25 mouse cellular contexts compared by ENCODE assay signal in genomic region chr13:23964909-23965308, GRCm38 (mm10). TPM values are rescaled to one million over a fixed set of nuclear protein-coding genes. Genes with fewer than 3 reads are reported as not detected.
"Had no signal": no experiment of that assay in that cellular context is flagged by ENCODE, and none has a peak within 500 bp of the region (broad histone marks: within the 10 kb centered on the region; RNA-seq: fewer than 3 reads in every experiment).

No protein-coding gene starts in this region.

- H3K9me3 ChIP-seq: neural tube, embryonic 12.5 days; neural tube, embryonic 13.5 days; neural tube, embryonic 15.5 days; stomach, embryonic 15.5 days had no signal

- DNase-seq: retina, postnatal 1 day; right cerebral cortex, adult 18-20 months; right cerebral cortex, postnatal 14 days; right cerebral cortex, postnatal 4 days; spleen, adult 18-20 months; thymus, adult 18-20 months; thymus, adult 2 months; thymus, postnatal 14 days; thymus, postnatal 25 days; thymus, postnatal 36 days; thymus, postnatal 4 days had no signal

- H3K4me3 ChIP-seq: neural tube, embryonic 12.5 days; neural tube, embryonic 13.5 days; neural tube, embryonic 15.5 days; stomach, embryonic 15.5 days had no signal

- H3K4me2 ChIP-seq: neural tube, embryonic 12.5 days; neural tube, embryonic 13.5 days; neural tube, embryonic 15.5 days; stomach, embryonic 15.5 days had no signal

- H3K27me3 ChIP-seq: neural tube, embryonic 12.5 days; neural tube, embryonic 13.5 days; neural tube, embryonic 15.5 days; stomach, embryonic 15.5 days had no signal

- H3K27ac ChIP-seq: neural tube, embryonic 12.5 days; neural tube, embryonic 13.5 days; neural tube, embryonic 15.5 days; stomach, embryonic 15.5 days; stomach, postnatal 0 days had no signal

- H3K36me3 ChIP-seq: neural tube, embryonic 12.5 days; neural tube, embryonic 13.5 days; neural tube, embryonic 15.5 days; stomach, embryonic 15.5 days had no signal

- H3K4me1 ChIP-seq: neural tube, embryonic 12.5 days; neural tube, embryonic 13.5 days; neural tube, embryonic 15.5 days; stomach, embryonic 15.5 days had no signal

- H3K9ac ChIP-seq: neural tube, embryonic 12.5 days; neural tube, embryonic 13.5 days; neural tube, embryonic 15.5 days; stomach, embryonic 15.5 days had no signal

RNA-seq across cellular contexts. Expression of gene Scgn, which starts 26.1 kb away (rescaled TPM):
- total RNA-seq: neutrophil, adult 5-6 weeks had no signal
- polyA plus RNA-seq: spleen, adult 2 months; urinary bladder, adult 2 months had no signal

RNA-seq across cellular contexts. Expression of gene Hist1h2aa, which starts 30.6 kb away (rescaled TPM):
- total RNA-seq: neutrophil, adult 5-6 weeks had no signal
- polyA plus RNA-seq: neural tube, embryonic 12.5 days; neural tube, embryonic 13.5 days; neural tube, embryonic 14.5 days; neural tube, embryonic 15.5 days; small intestine, adult 2 months; spleen, adult 2 months; stomach, embryonic 14.5 days; stomach, embryonic 15.5 days; stomach, embryonic 16.5 days; stomach, postnatal 0 days; thymus, adult 2 months; thymus, postnatal 0 days; urinary bladder, adult 2 months had no signal

RNA-seq across cellular contexts. Expression of gene Hist1h2ba, which starts 31.0 kb away (rescaled TPM):
- total RNA-seq: neutrophil, adult 5-6 weeks had no signal
- polyA plus RNA-seq: neural tube, embryonic 12.5 days; neural tube, embryonic 13.5 days; neural tube, embryonic 14.5 days; neural tube, embryonic 15.5 days; small intestine, adult 2 months; spleen, adult 2 months; stomach, embryonic 14.5 days; stomach, embryonic 15.5 days; stomach, embryonic 16.5 days; stomach, postnatal 0 days; thymus, adult 2 months; thymus, postnatal 0 days; urinary bladder, adult 2 months had no signal

RNA-seq across cellular contexts. Expression of gene Slc17a4, which starts 50.1 kb away (rescaled TPM):
- total RNA-seq: neutrophil, adult 5-6 weeks had no signal
- polyA plus RNA-seq: testis, adult 2 months had no signal
